Mouse (Mus musculus): ENCODE results near the gene Zcchc24. TPM values are rescaled to one million over a fixed set of nuclear protein-coding genes. Genes with fewer than 3 reads are reported as not detected.
A peak's percentile ranks its signal among the peaks of the same experiment; 100 is the strongest.

The Zcchc24 gene
- polyA plus RNA-seq, 1 experiment from 2014 or later = 14.6 TPM

DNA sequence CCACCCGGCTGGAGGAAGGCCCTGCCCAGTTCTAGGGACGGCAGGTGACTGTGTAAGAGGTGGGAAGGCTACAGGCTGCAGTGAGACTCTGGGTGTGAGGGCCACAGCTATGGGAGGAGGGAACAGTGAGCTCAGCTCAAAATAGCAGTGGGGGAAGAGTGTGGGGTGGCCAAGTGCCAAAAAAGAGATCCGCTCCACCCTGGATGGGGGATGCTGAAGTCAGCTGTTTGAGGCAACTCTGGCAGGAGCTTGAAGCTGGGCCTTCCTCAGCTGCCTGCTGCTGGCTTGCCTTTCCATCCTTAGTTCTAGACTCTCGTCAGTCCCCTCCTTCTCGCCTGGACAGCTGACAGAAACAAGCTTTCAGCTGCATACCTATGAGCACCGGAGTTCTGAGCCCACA, 32.2 kb downstream of the Zcchc24 start:
- peaks cover 54% of the 10 kb centered on the region for H3K4me1 ChIP-seq (replicated peaks; ENCODE audit: control insufficient read depth, insufficient read depth, low read length)
- H3K4me3 ChIP-seq (ENCODE audit: low read length) = no peak overlapping the region
- peak overlapping the region; percentile 61 for H3K27ac ChIP-seq (ENCODE audit: low read length)
- no peaks in the 10 kb centered on the region for H3K27me3 ChIP-seq (ENCODE audit: control insufficient read depth, insufficient read depth, low read depth, low read length)
- peak; percentile 83 for ATAC-seq (ENCODE audit: low read depth)
- no peak overlapping the region for H3K9ac ChIP-seq (ENCODE audit: low read length)
- no peaks in the 10 kb centered on the region for H3K36me3 ChIP-seq (ENCODE audit: control insufficient read depth, insufficient read depth, low read length)
- no peak overlapping the region for H3K4me2 ChIP-seq (ENCODE audit: low read depth, low read length)
- no peaks in the 10 kb centered on the region for H3K9me3 ChIP-seq (ENCODE audit: control insufficient read depth, low read length)
- 35% methylated on average over 6 of the region's 6 CpGs for WGBS

DNA sequence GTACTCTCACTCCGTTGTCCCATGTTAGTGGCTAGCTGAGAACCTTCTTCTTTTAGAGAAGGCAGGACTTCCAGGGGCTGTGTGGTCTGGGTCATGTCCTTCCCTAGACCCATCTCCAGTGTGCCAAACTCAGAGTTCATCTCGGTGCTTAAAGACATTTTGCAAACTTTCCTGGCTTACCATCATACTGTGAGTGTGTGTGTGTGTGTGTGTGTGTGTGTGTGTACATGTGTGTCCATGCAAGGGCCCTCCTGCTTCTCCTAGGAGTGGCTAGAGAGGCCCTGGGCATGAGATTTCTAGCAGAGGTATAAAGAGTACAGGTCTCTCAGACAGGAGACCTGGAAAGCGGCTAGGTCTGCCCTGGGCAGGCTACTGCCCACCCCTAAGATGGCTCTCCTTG, 32.7 kb downstream of the Zcchc24 start:
- H3K9ac ChIP-seq (ENCODE audit: low read length) = no peak overlapping the region
- ATAC-seq (ENCODE audit: low read depth) = 0 out of 2 replicates have a peak, but pooled peaks have one; percentile 0

DNA sequence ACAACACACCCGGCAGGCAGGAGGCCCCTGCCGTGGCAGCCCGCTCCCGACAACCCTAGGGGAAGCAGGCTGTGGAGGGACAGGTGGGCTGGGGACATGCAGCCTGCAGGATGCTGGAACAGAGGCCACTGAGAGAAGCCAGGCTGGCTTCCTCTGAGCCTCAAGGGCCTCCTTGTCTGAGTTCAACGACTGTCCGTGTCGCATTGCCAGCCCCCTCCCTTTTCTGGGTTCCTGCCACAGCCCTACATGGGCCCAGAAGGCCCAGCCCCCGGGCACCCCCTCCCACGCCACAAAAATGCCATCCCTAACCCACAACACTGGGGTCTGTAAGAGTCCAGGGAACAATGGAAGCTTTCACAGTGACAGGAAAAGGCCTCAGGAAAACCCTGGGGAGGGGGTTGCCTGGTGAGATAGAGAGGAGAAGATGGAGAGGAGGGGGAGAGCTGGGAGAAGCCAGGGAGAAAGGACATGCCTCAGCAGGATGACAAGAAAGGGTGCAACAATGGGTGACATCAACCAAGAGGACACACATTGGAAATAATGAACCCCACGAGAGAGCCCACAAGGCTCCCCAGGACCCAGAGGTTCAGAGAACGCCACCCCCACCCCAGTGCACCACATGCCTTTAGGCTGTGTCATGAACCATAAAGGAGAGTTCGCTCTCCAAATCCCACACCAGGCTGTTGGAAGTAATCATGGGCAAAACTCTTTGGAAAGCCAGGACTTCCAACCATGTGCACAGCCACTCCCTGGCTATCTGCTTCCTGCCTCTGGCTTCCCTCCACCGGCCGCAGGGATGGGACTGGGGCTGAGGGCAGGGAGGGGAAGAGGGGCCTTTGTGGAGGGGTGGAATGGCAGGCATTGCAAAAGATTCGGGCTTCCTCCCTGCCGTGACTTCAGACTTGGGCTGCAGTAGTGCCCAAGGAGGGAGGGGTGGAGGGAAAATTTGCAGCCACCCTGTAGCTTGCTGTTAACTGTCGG, 33.8 kb downstream of the Zcchc24 start:
- H3K9me3 ChIP-seq (ENCODE audit: control insufficient read depth, low read length) = no peaks in the 10 kb centered on the region
- H3K36me3 ChIP-seq (ENCODE audit: control insufficient read depth, insufficient read depth, low read length) = no peaks in the 10 kb centered on the region
- no peaks in the 10 kb centered on the region for H3K27me3 ChIP-seq (ENCODE audit: control insufficient read depth, insufficient read depth, low read depth, low read length)
- WGBS = 30% methylated on average over 17 of the region's 17 CpGs
- H3K4me3 ChIP-seq (ENCODE audit: low read length) = no peak overlapping the region
- peak overlapping the region; percentile 61 for H3K27ac ChIP-seq (ENCODE audit: low read length)
- 0 out of 2 replicates have a peak overlapping the region, but pooled peaks have one; percentile 14 for H3K9ac ChIP-seq (ENCODE audit: low read length)
- peak; percentile 34 for ATAC-seq (ENCODE audit: low read depth)
- H3K4me2 ChIP-seq (ENCODE audit: low read depth, low read length) = no peak overlapping the region
- peaks cover 54% of the 10 kb centered on the region for H3K4me1 ChIP-seq (replicated peaks; ENCODE audit: control insufficient read depth, insufficient read depth, low read length)

More for the DNA sequence above, 32.7 kb downstream of the Zcchc24 start:
- Histone ChIP-seq H3K9me3 (ENCODE audit: control insufficient read depth, low read length) (no peaks in the 10 kb centered on the region), H3K27me3 (ENCODE audit: control insufficient read depth, insufficient read depth, low read depth, low read length) (no peaks in the 10 kb centered on the region), H3K36me3 (ENCODE audit: control insufficient read depth, insufficient read depth, low read length) (no peaks in the 10 kb centered on the region), H3K4me3 (ENCODE audit: low read length) (no peak overlapping the region), H3K4me1 (replicated peaks; ENCODE audit: control insufficient read depth, insufficient read depth, low read length) (peaks cover 54% of the 10 kb centered on the region), H3K27ac (ENCODE audit: low read length) (peak overlapping the region; percentile 61), H3K4me2 (ENCODE audit: low read depth, low read length) (no peak overlapping the region)
- WGBS = 57% methylated on average over 3 of the region's 3 CpGs

DNA sequence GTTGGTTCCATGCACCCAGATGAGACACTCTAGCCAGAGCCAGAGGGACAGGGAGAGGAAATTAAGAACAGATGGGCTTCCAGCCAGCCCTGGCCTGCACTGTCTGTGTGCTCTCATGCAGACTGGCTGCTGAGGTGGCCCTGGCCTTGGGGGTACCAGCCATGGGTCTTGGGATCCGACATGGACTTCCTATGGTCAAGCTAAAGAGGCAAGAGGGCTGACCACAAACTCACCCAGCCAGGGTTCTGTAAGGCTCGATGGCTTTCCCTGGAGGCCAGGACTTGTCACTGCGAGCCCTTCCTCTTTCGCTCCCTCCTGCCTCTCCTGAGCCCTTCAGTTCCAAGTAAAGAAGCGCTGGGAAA, 41.7 kb downstream of the Zcchc24 start:
- no peak overlapping the region for H3K27ac ChIP-seq (ENCODE audit: low read length)
- H3K4me1 ChIP-seq (replicated peaks; ENCODE audit: control insufficient read depth, insufficient read depth, low read length) = peaks cover 27% of the 10 kb centered on the region
- H3K36me3 ChIP-seq (ENCODE audit: control insufficient read depth, insufficient read depth, low read length) = no peaks in the 10 kb centered on the region
- H3K4me2 ChIP-seq (ENCODE audit: low read depth, low read length) = no peak overlapping the region
- H3K4me3 ChIP-seq (ENCODE audit: low read length) = no peak overlapping the region
- WGBS = 73% methylated on average over 5 of the region's 5 CpGs
- H3K27me3 ChIP-seq (ENCODE audit: control insufficient read depth, insufficient read depth, low read depth, low read length) = no peaks in the 10 kb centered on the region
- H3K9me3 ChIP-seq (ENCODE audit: control insufficient read depth, low read length) = no peaks in the 10 kb centered on the region
- no peak overlapping the region for H3K9ac ChIP-seq (ENCODE audit: low read length)
- ATAC-seq (ENCODE audit: low read depth) = 0 out of 2 replicates have a peak, but pooled peaks have one; percentile 11

DNA sequence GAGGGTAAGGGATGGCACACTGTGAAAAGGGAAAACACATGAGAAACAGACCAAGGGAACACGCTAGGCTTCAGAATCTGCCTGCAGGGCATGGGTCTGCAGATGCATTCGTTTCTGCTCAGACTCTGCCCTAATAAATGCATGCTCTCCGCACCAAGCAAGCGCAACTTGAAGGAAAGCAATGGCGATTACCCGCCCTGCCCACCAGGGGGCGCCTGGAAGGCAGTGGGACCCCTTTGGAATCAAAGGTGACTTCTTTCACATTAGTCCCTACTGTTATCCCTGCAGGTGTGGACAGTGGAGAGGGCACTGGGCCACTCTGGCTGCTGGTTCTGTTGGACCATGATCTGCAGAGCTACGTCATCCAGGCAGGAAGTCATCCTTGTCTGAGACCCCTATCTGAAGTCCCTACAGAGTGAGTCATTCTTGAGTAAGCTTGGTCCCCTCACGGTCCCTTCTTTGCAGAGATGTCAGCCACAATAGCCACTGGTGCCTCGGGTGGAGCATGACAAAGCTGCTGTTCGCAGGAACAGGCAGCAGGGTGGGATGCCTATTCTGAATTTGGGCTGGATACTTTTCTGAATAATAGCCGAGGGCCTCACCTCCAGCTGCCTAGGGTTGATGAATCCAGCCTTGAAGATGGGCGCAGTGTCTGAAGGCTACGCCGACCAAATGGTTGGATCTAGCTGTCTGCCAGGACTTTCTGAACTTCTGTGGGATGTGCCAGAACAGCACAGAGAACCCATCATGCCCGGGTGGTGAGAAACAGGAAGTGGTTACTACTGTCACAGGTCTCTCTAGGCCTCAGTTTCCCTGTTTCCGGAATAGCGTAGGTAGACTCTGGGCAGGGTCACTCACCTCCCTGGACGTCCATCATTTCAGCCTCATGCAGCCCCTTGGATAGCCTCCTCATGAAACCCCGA, 42.4 kb downstream of the Zcchc24 start:
- H3K4me1 ChIP-seq (replicated peaks; ENCODE audit: control insufficient read depth, insufficient read depth, low read length) = peaks cover 27% of the 10 kb centered on the region
- 56% methylated on average over 20 of the region's 20 CpGs for WGBS
- no peak overlapping the region for H3K4me3 ChIP-seq (ENCODE audit: low read length)
- H3K27me3 ChIP-seq (ENCODE audit: control insufficient read depth, insufficient read depth, low read depth, low read length) = no peaks in the 10 kb centered on the region
- no peaks in the 10 kb centered on the region for H3K36me3 ChIP-seq (ENCODE audit: control insufficient read depth, insufficient read depth, low read length)
- no peak overlapping the region for H3K4me2 ChIP-seq (ENCODE audit: low read depth, low read length)
- H3K9ac ChIP-seq (ENCODE audit: low read length) = no peak overlapping the region
- peak overlapping the region; percentile 77 for H3K27ac ChIP-seq (ENCODE audit: low read length)
- no peak for ATAC-seq (ENCODE audit: low read depth)
- no peaks in the 10 kb centered on the region for H3K9me3 ChIP-seq (ENCODE audit: control insufficient read depth, low read length)

- Histone ChIP-seq H3K36me3 (ENCODE audit: control insufficient read depth, insufficient read depth, low read length) (no peaks in the 10 kb centered on the region), H3K4me3 (ENCODE audit: low read length) (no peak overlapping the region), H3K4me2 (ENCODE audit: low read depth, low read length) (no peak overlapping the region), H3K9ac (ENCODE audit: low read length) (no peak overlapping the region), H3K27me3 (ENCODE audit: control insufficient read depth, insufficient read depth, low read depth, low read length) (no peaks in the 10 kb centered on the region), H3K9me3 (ENCODE audit: control insufficient read depth, low read length) (no peaks in the 10 kb centered on the region), H3K27ac (ENCODE audit: low read length) (peak overlapping the region; percentile 77), H3K4me1 (replicated peaks; ENCODE audit: control insufficient read depth, insufficient read depth, low read length) (peaks cover 27% of the 10 kb centered on the region)
- ATAC-seq (ENCODE audit: low read depth) = no peak
- WGBS = 20% methylated on average over 4 of the region's 4 CpGs
These were observed 43.1 kb downstream of the Zcchc24 start for GRCm38 (mm10) chr14:25725690-25726089.

DNA sequence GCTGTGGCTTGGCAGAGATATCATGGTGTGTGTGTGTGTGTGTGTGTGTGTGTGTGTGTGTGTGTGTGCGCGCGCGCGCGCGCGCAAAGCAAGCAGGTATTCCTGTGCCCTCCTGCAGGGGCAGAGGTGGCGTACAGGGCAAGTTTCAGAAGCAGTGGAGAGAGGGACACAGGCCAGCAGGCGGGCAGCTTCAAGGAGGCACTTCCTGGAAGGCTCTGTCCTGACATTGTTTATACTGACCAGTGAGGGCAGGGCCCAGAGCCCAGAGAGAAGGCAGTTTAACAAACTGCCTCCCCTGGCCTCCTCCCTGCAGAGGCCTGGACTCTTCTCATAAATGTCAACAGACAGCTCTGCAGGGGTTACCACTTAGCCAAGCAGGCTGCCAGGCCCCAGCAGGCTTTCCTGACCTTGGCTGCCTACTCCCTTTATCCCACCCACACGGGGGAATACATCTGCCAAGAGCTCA, 43.8 kb downstream of the Zcchc24 start:
- Histone ChIP-seq H3K4me3 (ENCODE audit: low read length) (no peak overlapping the region), H3K9ac (ENCODE audit: low read length) (0 out of 2 replicates have a peak overlapping the region, but pooled peaks have one; percentile 8), H3K4me2 (ENCODE audit: low read depth, low read length) (no peak overlapping the region), H3K36me3 (ENCODE audit: control insufficient read depth, insufficient read depth, low read length) (no peaks in the 10 kb centered on the region), H3K4me1 (replicated peaks; ENCODE audit: control insufficient read depth, insufficient read depth, low read length) (peaks cover 27% of the 10 kb centered on the region), H3K9me3 (ENCODE audit: control insufficient read depth, low read length) (no peaks in the 10 kb centered on the region), H3K27me3 (ENCODE audit: control insufficient read depth, insufficient read depth, low read depth, low read length) (no peaks in the 10 kb centered on the region), H3K27ac (ENCODE audit: low read length) (peak overlapping the region; percentile 77)
- WGBS = 19% methylated on average over 9 of the region's 11 CpGs
- ATAC-seq (ENCODE audit: low read depth) = peak; percentile 94

DNA sequence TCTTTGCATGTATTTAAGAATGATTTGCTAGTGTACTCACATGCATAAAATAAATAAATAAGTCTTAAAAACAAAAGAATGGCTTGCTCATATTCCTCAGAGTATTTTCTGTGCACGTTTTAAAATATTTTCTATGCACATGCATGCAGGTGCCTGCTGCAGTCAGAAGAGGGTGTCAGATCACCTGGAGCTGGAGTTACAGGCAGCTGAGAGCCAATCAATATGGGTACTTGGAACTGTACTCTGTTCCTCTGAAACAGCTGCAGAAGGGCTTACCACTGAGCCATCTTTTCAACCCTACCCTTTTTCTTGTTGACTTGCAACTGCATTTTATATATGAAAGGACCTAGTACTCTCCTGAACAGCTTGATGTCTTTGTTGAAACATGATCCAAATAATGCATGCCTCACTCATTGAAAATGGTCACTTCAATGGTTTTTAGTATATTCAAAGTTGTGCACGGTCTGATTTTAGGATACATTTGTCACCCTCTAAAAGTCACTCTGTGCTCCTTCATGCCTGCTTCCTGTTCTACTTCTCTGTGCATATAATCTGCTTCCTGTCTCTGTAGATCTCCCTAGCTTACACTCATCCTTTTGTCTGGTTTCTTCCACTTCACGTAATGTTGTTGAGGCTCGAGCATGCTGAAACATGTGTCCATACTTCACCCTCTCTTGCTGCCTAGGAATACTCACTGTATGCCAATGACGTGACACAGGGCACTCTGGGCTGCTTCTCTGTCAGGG, 47.7 kb downstream of the Zcchc24 start:
- Histone ChIP-seq H3K4me1 (replicated peaks; ENCODE audit: control insufficient read depth, insufficient read depth, low read length) (peaks cover 41% of the 10 kb centered on the region), H3K4me3 (ENCODE audit: low read length) (no peak overlapping the region), H3K9ac (ENCODE audit: low read length) (no peak overlapping the region), H3K9me3 (ENCODE audit: control insufficient read depth, low read length) (no peaks in the 10 kb centered on the region), H3K4me2 (ENCODE audit: low read depth, low read length) (no peak overlapping the region), H3K27ac (ENCODE audit: low read length) (no peak overlapping the region), H3K27me3 (ENCODE audit: control insufficient read depth, insufficient read depth, low read depth, low read length) (no peaks in the 10 kb centered on the region), H3K36me3 (ENCODE audit: control insufficient read depth, insufficient read depth, low read length) (no peaks in the 10 kb centered on the region)
- no peak for ATAC-seq (ENCODE audit: low read depth)
- WGBS = 75% methylated on average over 5 of the region's 5 CpGs
